Mouse (Mus musculus) brown adipose tissue, adult 24 weeks (tissue): ENCODE measurements around the gene Tnik. TPM values are rescaled to one million over a fixed set of nuclear protein-coding genes. Genes with fewer than 3 reads are reported as not detected.
A peak's percentile ranks its signal among the peaks of the same experiment; 100 is the strongest.

ENCODE experiments used
- H3K27ac ChIP-seq: fragments of 200-500 bp; replicated peaks from 2 replicates; pipeline ENCODE4 v1.5.1; 2012; ENCODE audit warnings: low read depth, mild to moderate bottlenecking, low read length
- H3K4me1 ChIP-seq: fragments of 200-500 bp; 2 replicates; pipeline ENCODE4 v1.6.1; 2012; ENCODE audit warnings: low read length, mixed read lengths; ENCODE audit not compliant: control insufficient read depth, insufficient read depth, insufficient read length
- H3K4me3 ChIP-seq: fragments of 200-500 bp; 2 replicates; pipeline ENCODE4 v1.5.1; 2012; ENCODE audit warnings: low read depth, mild to moderate bottlenecking, low read length, moderate library complexity; ENCODE audit not compliant: insufficient read depth
- polyA plus RNA-seq: library from polyadenylated mRNA; stranded (reverse); fragments of >200 nt; gene quantifications from 2 replicates; pipeline ENCODE4 v1.2.4, GENCODE M21; 2012; ENCODE audit not compliant: missing spikeins, insufficient read depth, insufficient read length

Gene Tnik
- polyA plus RNA-seq, 1 experiment, result 1.4 TPM

DNA sequence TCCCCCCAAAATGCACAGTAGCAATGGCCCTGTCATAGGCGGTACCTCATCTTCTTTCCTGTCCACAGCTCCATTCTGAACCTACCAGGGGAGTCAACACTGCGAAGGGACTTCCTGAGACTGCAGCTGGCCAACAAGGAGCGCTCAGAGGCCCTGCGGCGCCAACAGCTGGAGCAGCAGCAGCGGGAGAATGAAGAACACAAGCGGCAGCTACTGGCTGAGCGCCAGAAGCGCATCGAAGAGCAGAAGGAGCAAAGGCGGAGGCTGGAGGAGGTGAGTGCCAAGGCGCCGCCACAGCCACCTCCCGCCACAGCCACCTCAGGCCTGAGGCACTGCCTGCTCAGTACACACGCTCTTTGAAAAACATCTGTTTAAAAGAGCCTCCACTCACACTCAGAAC lies 314.3 kb downstream of the Tnik start:
- no peak overlapping the region for H3K4me3 ChIP-seq
- no peak overlapping the region for H3K27ac ChIP-seq
- no peaks in the 10 kb centered on the region; the same call in 1 of the 2 replicates for H3K4me1 ChIP-seq

- Histone ChIP-seq H3K4me1 (no peaks in the 10 kb centered on the region; the same call in 1 of the 2 replicates), H3K4me3 (no peak overlapping the region), H3K27ac (no peak overlapping the region)
Observed at GRCm38 (mm10) chr3:28578950-28579615, 316.1 kb downstream of the Tnik start.

GRCm38 (mm10) chr3:28585750-28586465 lies 322.9 kb downstream of the Tnik start:
- no peak overlapping the region for H3K4me3 ChIP-seq
- H3K4me1 ChIP-seq, result no peaks in the 10 kb centered on the region
- no peak overlapping the region for H3K27ac ChIP-seq

DNA sequence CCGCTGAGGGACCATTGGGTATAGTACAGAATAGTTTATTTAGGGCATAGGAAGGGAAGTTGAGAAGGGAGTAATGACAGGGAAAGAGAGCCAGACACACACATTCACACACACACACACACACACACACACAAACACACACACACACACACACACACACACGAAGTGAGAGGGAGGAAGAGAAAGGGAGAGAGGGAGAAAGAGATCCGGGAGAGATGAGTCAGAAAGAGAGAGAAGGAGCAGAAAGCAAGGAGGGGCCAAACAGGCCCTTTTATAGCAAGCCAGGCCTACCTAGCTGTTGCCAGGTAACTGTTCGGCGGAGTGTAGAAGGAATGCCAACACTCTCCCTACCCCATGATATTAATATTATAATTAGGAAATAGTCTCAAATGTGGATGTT lies 324.8 kb downstream of the Tnik start:
- H3K4me1 ChIP-seq, result no peaks in the 10 kb centered on the region
- H3K4me3 ChIP-seq, result no peak overlapping the region
- no peak overlapping the region for H3K27ac ChIP-seq

DNA sequence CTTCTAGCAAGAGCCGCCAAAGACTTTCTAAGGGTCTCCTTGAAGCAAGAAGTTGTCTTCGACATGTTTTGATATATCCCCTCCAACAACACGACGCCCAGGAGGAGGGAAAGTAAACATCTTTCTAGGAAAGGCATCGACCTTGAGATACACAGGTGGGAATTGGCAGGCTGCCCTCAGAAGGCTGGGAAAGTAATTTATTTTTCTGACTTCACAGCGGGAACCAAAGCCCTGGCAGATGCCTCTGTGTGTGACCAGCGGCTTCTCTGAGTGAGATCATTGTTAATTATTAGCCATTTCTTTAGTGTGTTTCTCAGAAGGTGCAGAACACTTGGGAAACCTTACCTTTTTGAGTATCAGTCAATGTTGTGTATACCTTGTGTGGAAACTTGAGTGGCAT lies 328.3 kb downstream of the Tnik start:
- Histone ChIP-seq H3K4me1 (no peaks in the 10 kb centered on the region), H3K4me3 (no peak overlapping the region), H3K27ac (no peak overlapping the region)

GRCm38 (mm10) chr3:28593922-28594321 lies 330.9 kb downstream of the Tnik start:
- no peaks in the 10 kb centered on the region for H3K4me1 ChIP-seq
- H3K27ac ChIP-seq, result no peak overlapping the region
- no peak overlapping the region for H3K4me3 ChIP-seq

- no peak overlapping the region for H3K4me3 ChIP-seq
- no peaks in the 10 kb centered on the region for H3K4me1 ChIP-seq
- H3K27ac ChIP-seq, result no peak overlapping the region
Observed at GRCm38 (mm10) chr3:28599476-28599875, 336.5 kb downstream of the Tnik start.

- Histone ChIP-seq H3K4me3 (no peak overlapping the region), H3K27ac (no peak overlapping the region), H3K4me1 (no peaks in the 10 kb centered on the region)
Observed at GRCm38 (mm10) chr3:28606741-28607140, 343.7 kb downstream of the Tnik start.

DNA sequence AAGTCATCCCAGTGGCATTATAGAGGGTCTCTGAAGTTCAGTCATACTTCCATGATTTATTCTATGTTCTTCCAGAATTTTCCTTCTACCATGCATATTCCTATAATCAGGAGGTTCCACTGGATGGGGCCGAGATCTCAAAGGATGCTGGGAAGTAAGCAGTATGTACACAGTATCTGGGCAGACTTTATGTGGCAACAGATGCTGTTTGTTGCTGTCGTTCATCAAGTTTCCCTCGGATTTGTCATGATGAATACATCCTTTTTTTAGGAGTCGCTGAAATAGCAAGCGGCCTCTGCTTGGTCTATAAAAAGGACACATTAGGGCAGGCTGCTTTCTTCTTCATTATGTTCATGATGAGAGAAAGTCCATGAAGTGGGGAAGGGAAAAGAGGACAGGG lies 349.3 kb downstream of the Tnik start:
- Histone ChIP-seq H3K27ac (no peak overlapping the region), H3K4me3 (no peak overlapping the region)

DNA sequence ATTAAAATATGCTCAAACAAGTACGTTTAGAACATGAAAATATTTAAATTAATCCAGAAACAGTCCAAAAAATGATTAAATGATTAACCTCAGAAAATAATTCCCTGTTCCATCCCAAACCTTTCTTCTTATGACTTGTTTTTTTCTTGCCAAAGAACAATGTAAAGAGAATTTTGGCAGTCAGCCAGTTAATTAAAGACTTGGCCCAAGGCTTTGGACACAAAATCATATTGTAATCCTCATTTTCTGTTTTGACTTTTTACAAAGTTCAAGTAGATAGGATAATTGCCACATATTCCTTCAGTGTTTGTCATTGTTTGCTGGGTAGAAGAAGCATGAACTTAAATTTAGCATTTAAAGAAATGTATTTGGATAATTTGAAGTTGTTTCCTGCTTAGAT lies 353.4 kb downstream of the Tnik start:
- H3K27ac ChIP-seq, result no peak overlapping the region
- H3K4me3 ChIP-seq, result no peak overlapping the region
- H3K4me1 ChIP-seq, result no peaks in the 10 kb centered on the region

More for the DNA sequence above, 349.3 kb downstream of the Tnik start:
- no peaks in the 10 kb centered on the region for H3K4me1 ChIP-seq

DNA sequence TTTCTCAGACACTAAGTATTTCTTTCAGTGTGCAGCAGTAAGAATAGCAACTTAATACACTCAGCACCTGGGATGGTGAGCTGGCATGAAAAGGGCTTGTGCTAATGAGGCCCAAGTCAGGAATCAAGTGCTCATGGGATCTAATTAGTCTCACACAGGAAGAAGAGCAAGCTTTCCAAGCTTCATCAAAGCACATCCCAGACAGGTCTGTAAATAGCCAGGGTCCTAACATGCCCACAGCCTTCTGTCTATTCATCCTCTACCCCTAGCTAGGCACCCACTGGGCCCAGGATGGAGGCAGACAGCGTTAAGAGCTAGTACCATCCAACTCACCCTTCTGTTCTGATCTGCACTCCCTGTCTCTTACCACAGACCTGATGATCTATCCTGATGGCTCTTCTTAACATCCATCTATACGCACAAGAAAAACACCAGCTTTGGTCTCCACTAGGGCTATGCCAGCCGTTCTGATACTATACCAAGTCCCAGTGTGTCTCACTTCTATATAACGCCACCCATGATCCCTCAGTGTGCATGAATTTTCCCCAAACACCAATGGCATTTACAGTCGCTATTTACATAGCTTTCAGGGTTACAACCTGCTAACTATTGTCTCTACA lies 354.1 kb downstream of the Tnik start:
- Histone ChIP-seq H3K4me3 (no peak overlapping the region), H3K27ac (no peak overlapping the region), H3K4me1 (no peaks in the 10 kb centered on the region)

DNA sequence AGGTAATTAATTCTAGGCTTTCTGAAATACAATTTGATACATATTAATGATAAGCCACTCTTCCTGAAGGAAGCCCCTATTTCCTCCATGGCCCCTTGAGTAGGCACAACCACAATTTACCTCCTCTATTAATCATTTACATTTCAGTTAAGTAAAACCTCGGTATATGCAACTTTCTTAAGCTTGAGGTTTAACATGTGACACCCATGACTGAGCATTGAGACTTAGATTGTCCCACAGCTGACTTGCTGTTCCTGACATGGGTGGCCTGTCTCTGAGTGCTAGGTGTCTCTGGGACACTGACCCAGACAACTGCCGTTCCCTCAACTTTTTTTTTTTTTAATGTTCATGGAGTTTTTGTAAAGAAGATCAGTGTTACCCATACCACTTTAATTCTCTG lies 358.8 kb downstream of the Tnik start:
- H3K4me1 ChIP-seq, result no peaks in the 10 kb centered on the region
- no peak overlapping the region for H3K4me3 ChIP-seq
- H3K27ac ChIP-seq, result no peak overlapping the region

GRCm38 (mm10) chr3:28626816-28627215 lies 363.8 kb downstream of the Tnik start:
- no peaks in the 10 kb centered on the region for H3K4me1 ChIP-seq
- H3K4me3 ChIP-seq, result no peak overlapping the region
- H3K27ac ChIP-seq, result no peak overlapping the region

DNA sequence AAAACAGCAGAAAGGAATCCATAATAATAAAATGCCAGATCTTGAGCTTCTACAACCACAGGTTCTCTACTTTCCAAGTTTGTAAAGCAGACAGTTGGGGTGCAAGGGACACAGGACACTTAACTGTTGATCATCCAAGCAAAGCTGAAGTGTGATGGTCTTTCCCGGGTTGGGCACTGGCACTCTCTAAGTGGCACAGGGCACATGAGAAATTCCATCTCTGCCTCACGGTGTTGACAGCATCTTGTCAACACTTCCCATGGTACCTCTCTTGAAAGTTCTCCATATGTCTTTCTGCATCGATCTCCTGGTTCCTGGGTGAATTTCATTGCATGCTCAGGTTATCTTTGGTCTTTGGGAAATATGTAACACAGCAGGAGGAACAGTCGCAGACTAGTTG lies 373.8 kb downstream of the Tnik start:
- Histone ChIP-seq H3K4me1 (no peaks in the 10 kb centered on the region), H3K27ac (no peak overlapping the region)

GRCm38 (mm10) chr3:28638957-28639356 lies 375.9 kb downstream of the Tnik start:
- H3K4me1 ChIP-seq, result no peaks in the 10 kb centered on the region
- H3K27ac ChIP-seq, result peak overlapping the region; percentile 11; the same call in 1 of the 2 replicates
- no peak overlapping the region for H3K4me3 ChIP-seq

More for the DNA sequence above, 373.8 kb downstream of the Tnik start:
- no peak overlapping the region for H3K4me3 ChIP-seq
